Mouse (Mus musculus): ENCODE results near the gene Smg6.

The Smg6 gene

GRCm38 (mm10) chr11:75047736-75048407, 122.2 kb downstream of the Smg6 start:
- DNase-seq (ENCODE audit: low read depth, low spot score): no peak

- DNase-seq (ENCODE audit: low read depth, low spot score): no peak
Observed at GRCm38 (mm10) chr11:75049146-75049545, 123.5 kb downstream of the Smg6 start.

GRCm38 (mm10) chr11:75049807-75050206, 124.2 kb downstream of the Smg6 start:
- no peak for DNase-seq (ENCODE audit: low read depth, low spot score)

- DNase-seq (ENCODE audit: low read depth, low spot score): no peak
Observed at GRCm38 (mm10) chr11:75051239-75051638, 125.6 kb downstream of the Smg6 start.

- no peak for DNase-seq (ENCODE audit: low read depth, low spot score)
Observed at GRCm38 (mm10) chr11:75051712-75052550, 126.3 kb downstream of the Smg6 start.

- DNase-seq (ENCODE audit: low read depth, low spot score): no peak
Observed at GRCm38 (mm10) chr11:75053020-75053419, 127.4 kb downstream of the Smg6 start.

- DNase-seq (ENCODE audit: low read depth, low spot score): no peak
Observed at GRCm38 (mm10) chr11:75053722-75054121, 128.1 kb downstream of the Smg6 start.

- DNase-seq (ENCODE audit: low read depth, low spot score): no peak
Observed at GRCm38 (mm10) chr11:75054184-75054877, 128.7 kb downstream of the Smg6 start.

GRCm38 (mm10) chr11:75054878-75055214, 129.2 kb downstream of the Smg6 start:
- DNase-seq (ENCODE audit: low read depth, low spot score): no peak

GRCm38 (mm10) chr11:75062650-75063049, 137.0 kb downstream of the Smg6 start:
- DNase-seq (ENCODE audit: low read depth, low spot score): no peak

- DNase-seq (ENCODE audit: low read depth, low spot score): no peak
Observed at GRCm38 (mm10) chr11:75064266-75064665, 138.6 kb downstream of the Smg6 start.

GRCm38 (mm10) chr11:75071352-75071751, 145.7 kb downstream of the Smg6 start:
- DNase-seq (ENCODE audit: low read depth, low spot score): no peak

GRCm38 (mm10) chr11:75072932-75073625, 147.5 kb downstream of the Smg6 start:
- DNase-seq (ENCODE audit: low read depth, low spot score): no peak

GRCm38 (mm10) chr11:75073696-75074095, 148.1 kb downstream of the Smg6 start:
- no peak for DNase-seq (ENCODE audit: low read depth, low spot score)

- peak; percentile 50 for DNase-seq (ENCODE audit: low read depth, low spot score)
Observed at GRCm38 (mm10) chr11:75074543-75074942, 148.9 kb downstream of the Smg6 start.

GRCm38 (mm10) chr11:75078616-75079015, 153.0 kb downstream of the Smg6 start:
- no peak for DNase-seq (ENCODE audit: low read depth, low spot score)

GRCm38 (mm10) chr11:75083031-75083430, 157.4 kb downstream of the Smg6 start:
- no peak for DNase-seq (ENCODE audit: low read depth, low spot score)

- peak; percentile 65 for DNase-seq (ENCODE audit: low read depth, low spot score)
Observed at GRCm38 (mm10) chr11:75092159-75092558, 166.5 kb downstream of the Smg6 start.

- DNase-seq (ENCODE audit: low read depth, low spot score): no peak
Observed at GRCm38 (mm10) chr11:75092656-75093055, 167.0 kb downstream of the Smg6 start.

GRCm38 (mm10) chr11:75094759-75095158, 169.1 kb downstream of the Smg6 start:
- DNase-seq (ENCODE audit: low read depth, low spot score): no peak

GRCm38 (mm10) chr11:75102763-75103339, 177.2 kb downstream of the Smg6 start:
- DNase-seq (ENCODE audit: low read depth, low spot score): no peak

Data from A20 (cell line).